Mouse (Mus musculus): ENCODE results near the gene Cxcr5. TPM values are rescaled to one million over a fixed set of nuclear protein-coding genes. Genes with fewer than 3 reads are reported as not detected.

Cxcr5 gene
- total and polyA plus RNA-seq, 2 experiments from 2014 or later, result not detected

DNA sequence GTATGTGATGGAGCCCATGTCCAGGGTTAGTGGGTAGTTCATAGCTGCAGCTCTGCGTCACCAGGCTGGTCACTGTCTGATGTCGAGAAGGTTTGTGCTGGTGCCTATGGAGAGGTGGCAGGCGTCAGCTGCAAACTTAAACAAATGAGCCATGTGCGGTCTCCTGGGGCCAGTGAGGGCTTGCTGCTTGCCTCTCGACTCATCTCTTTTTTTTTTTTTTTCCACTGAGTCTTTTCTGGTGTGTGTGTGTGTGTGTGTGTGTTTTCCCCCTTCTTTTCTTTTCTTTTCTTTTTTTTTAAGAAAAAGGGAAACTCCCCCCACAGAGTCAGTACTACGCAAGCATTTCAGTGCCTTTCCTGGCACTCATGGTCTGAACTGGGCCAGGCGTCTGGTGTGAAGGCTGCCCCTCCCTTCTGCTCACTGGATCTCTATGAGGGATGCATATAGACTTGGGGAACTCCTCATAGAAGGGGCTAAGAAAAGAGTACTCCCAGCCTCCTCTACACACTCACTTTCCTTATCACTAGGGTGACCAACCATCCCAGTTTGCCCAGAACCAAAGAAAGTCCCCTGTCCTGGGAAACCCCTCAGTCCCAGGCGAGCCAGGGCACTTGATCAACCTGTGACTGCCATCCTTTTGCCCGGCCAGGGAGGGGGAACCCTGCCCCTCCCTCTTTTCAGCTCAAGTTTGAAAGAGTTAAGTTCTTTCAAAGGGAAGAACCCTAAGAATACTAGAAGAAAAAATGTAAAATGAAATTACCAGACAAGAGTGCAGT lies 35.2 kb downstream of the Cxcr5 start:
- no peaks in the 10 kb centered on the region for H3K4me1 ChIP-seq (ENCODE audit: insufficient read depth, low read length)
- H3K36me3 ChIP-seq (ENCODE audit: insufficient read depth, low read length), result no peaks in the 10 kb centered on the region
- ATAC-seq (ENCODE audit: low FRiP score), result no peak
- H3K27ac ChIP-seq (ENCODE audit: low read depth, low read length), result no peak overlapping the region
- no peak overlapping the region for H3K4me3 ChIP-seq (ENCODE audit: low read depth, low read length)
- 60% methylated on average over 9 of the region's 9 CpGs for WGBS
- no peaks in the 10 kb centered on the region for H3K27me3 ChIP-seq (ENCODE audit: insufficient read depth, low read length)
- H3K9me3 ChIP-seq (ENCODE audit: low read length), result no peaks in the 10 kb centered on the region
- no peak for DNase-seq (ENCODE audit: low spot score)
- no peak for TF ChIP-seq CTCF (IDR thresholded peaks at IDR 0.05)
- no peak overlapping the region for H3K4me2 ChIP-seq (ENCODE audit: low read depth, low read length, poor library complexity, severe bottlenecking)
- no peak overlapping the region for H3K9ac ChIP-seq (replicated peaks; ENCODE audit: low read length, poor library complexity, severe bottlenecking)

DNA sequence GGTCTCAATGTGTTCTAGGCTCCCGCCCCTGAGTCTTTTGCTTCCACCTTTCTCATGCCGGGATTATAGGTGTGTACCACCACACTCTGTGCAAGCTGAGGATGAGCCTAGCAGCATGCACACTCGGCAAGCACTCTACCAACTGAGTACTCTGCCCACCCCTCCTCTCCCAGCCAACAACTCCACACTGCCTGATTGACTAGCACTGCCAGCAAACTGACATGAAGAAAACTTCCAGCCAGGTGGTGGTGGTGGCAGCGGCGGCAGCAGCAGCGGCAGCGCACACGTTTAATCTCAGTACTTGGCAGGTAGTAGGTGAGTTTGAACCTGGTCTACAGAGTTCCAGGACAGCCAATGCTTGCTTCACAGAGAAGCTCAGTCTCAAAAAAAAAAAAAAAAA lies 36.1 kb downstream of the Cxcr5 start:
- ATAC-seq (ENCODE audit: low FRiP score), result no peak
- H3K4me3 ChIP-seq (ENCODE audit: low read depth, low read length), result no peak overlapping the region
- H3K27ac ChIP-seq (ENCODE audit: low read depth, low read length), result no peak overlapping the region
- no peak for TF ChIP-seq CTCF (IDR thresholded peaks at IDR 0.05)
- no peak overlapping the region for H3K9ac ChIP-seq (replicated peaks; ENCODE audit: low read length, poor library complexity, severe bottlenecking)
- H3K9me3 ChIP-seq (ENCODE audit: low read length), result no peaks in the 10 kb centered on the region
- no peaks in the 10 kb centered on the region for H3K27me3 ChIP-seq (ENCODE audit: insufficient read depth, low read length)
- WGBS, result 93% methylated on average over 8 of the region's 8 CpGs
- no peak for DNase-seq (ENCODE audit: low spot score)
- no peaks in the 10 kb centered on the region for H3K36me3 ChIP-seq (ENCODE audit: insufficient read depth, low read length)
- no peaks in the 10 kb centered on the region for H3K4me1 ChIP-seq (ENCODE audit: insufficient read depth, low read length)
- H3K4me2 ChIP-seq (ENCODE audit: low read depth, low read length, poor library complexity, severe bottlenecking), result no peak overlapping the region

- Histone ChIP-seq H3K27me3 (ENCODE audit: insufficient read depth, low read length) (no peaks in the 10 kb centered on the region), H3K9ac (replicated peaks; ENCODE audit: low read length, poor library complexity, severe bottlenecking) (no peak overlapping the region), H3K36me3 (ENCODE audit: insufficient read depth, low read length) (no peaks in the 10 kb centered on the region), H3K4me3 (ENCODE audit: low read depth, low read length) (no peak overlapping the region), H3K4me2 (ENCODE audit: low read depth, low read length, poor library complexity, severe bottlenecking) (no peak overlapping the region), H3K27ac (ENCODE audit: low read depth, low read length) (no peak overlapping the region), H3K4me1 (ENCODE audit: insufficient read depth, low read length) (no peaks in the 10 kb centered on the region), H3K9me3 (ENCODE audit: low read length) (no peaks in the 10 kb centered on the region)
- WGBS, result 84% methylated on average over 3 of the region's 3 CpGs
- ATAC-seq (ENCODE audit: low FRiP score) (no peak), DNase-seq (ENCODE audit: low spot score) (no peak)
- TF ChIP-seq CTCF (IDR thresholded peaks at IDR 0.05), result no peak
Observed at GRCm38 (mm10) chr9:44525001-44525400, 36.7 kb downstream of the Cxcr5 start.

GRCm38 (mm10) chr9:44524235-44524826 lies 37.3 kb downstream of the Cxcr5 start:
- H3K27ac ChIP-seq (ENCODE audit: low read depth, low read length), result no peak overlapping the region
- DNase-seq (ENCODE audit: low spot score), result no peak
- H3K36me3 ChIP-seq (ENCODE audit: insufficient read depth, low read length), result no peaks in the 10 kb centered on the region
- WGBS, result 75% methylated on average over 5 of the region's 5 CpGs
- no peaks in the 10 kb centered on the region for H3K9me3 ChIP-seq (ENCODE audit: low read length)
- no peak for ATAC-seq (ENCODE audit: low FRiP score)
- H3K27me3 ChIP-seq (ENCODE audit: insufficient read depth, low read length), result no peaks in the 10 kb centered on the region
- H3K4me1 ChIP-seq (ENCODE audit: insufficient read depth, low read length), result no peaks in the 10 kb centered on the region
- no peak overlapping the region for H3K4me3 ChIP-seq (ENCODE audit: low read depth, low read length)
- H3K9ac ChIP-seq (replicated peaks; ENCODE audit: low read length, poor library complexity, severe bottlenecking), result no peak overlapping the region
- no peak for TF ChIP-seq CTCF (IDR thresholded peaks at IDR 0.05)
- H3K4me2 ChIP-seq (ENCODE audit: low read depth, low read length, poor library complexity, severe bottlenecking), result no peak overlapping the region

GRCm38 (mm10) chr9:44523686-44524085 lies 38.0 kb downstream of the Cxcr5 start:
- H3K4me3 ChIP-seq (ENCODE audit: low read depth, low read length), result no peak overlapping the region
- WGBS, result 81% methylated on average over 5 of the region's 5 CpGs
- DNase-seq (ENCODE audit: low spot score) (no peak), ATAC-seq (ENCODE audit: low FRiP score) (no peak)
- H3K4me1 ChIP-seq (ENCODE audit: insufficient read depth, low read length), result no peaks in the 10 kb centered on the region
- no peak overlapping the region for H3K4me2 ChIP-seq (ENCODE audit: low read depth, low read length, poor library complexity, severe bottlenecking)
- no peaks in the 10 kb centered on the region for H3K27me3 ChIP-seq (ENCODE audit: insufficient read depth, low read length)
- no peak overlapping the region for H3K27ac ChIP-seq (ENCODE audit: low read depth, low read length)
- no peaks in the 10 kb centered on the region for H3K9me3 ChIP-seq (ENCODE audit: low read length)
- H3K9ac ChIP-seq (replicated peaks; ENCODE audit: low read length, poor library complexity, severe bottlenecking), result no peak overlapping the region
- no peaks in the 10 kb centered on the region for H3K36me3 ChIP-seq (ENCODE audit: insufficient read depth, low read length)
- TF ChIP-seq CTCF (IDR thresholded peaks at IDR 0.05), result no peak

GRCm38 (mm10) chr9:44521927-44522326 lies 39.8 kb downstream of the Cxcr5 start:
- DNase-seq (ENCODE audit: low spot score) (no peak), ATAC-seq (ENCODE audit: low FRiP score) (no peak)
- Histone ChIP-seq H3K9me3 (ENCODE audit: low read length) (no peaks in the 10 kb centered on the region), H3K4me2 (ENCODE audit: low read depth, low read length, poor library complexity, severe bottlenecking) (no peak overlapping the region), H3K27me3 (ENCODE audit: insufficient read depth, low read length) (no peaks in the 10 kb centered on the region), H3K4me3 (ENCODE audit: low read depth, low read length) (no peak overlapping the region), H3K9ac (replicated peaks; ENCODE audit: low read length, poor library complexity, severe bottlenecking) (no peak overlapping the region), H3K27ac (ENCODE audit: low read depth, low read length) (no peak overlapping the region), H3K4me1 (ENCODE audit: insufficient read depth, low read length) (no peaks in the 10 kb centered on the region), H3K36me3 (ENCODE audit: insufficient read depth, low read length) (no peaks in the 10 kb centered on the region)
- no peak for TF ChIP-seq CTCF (IDR thresholded peaks at IDR 0.05)
- WGBS, result 82% methylated on average over 10 of the region's 10 CpGs
